Mouse (Mus musculus) MEL-GATA-1-ER (cell line): ENCODE measurements around the gene Mtrf1.
"Not testable (repeated sequence)": the region's sequence is repeated elsewhere in the genome, so short reads cannot be mapped to it uniquely, and the experiment has no call there.

Experiments used
- DNase-seq: peaks from one replicate; pipeline ENCODE4 v3.0.0-alpha.2; 2012; ENCODE audit warnings: low read depth; ENCODE audit errors: extremely low read depth

The Mtrf1 gene

GRCm38 (mm10) chr14:79397321-79398122 lies at the start of gene Mtrf1:
Gene Mtrf1, plus strand, starts transcription at chr14:79397772.
- peak; percentile 63 for DNase-seq

DNA sequence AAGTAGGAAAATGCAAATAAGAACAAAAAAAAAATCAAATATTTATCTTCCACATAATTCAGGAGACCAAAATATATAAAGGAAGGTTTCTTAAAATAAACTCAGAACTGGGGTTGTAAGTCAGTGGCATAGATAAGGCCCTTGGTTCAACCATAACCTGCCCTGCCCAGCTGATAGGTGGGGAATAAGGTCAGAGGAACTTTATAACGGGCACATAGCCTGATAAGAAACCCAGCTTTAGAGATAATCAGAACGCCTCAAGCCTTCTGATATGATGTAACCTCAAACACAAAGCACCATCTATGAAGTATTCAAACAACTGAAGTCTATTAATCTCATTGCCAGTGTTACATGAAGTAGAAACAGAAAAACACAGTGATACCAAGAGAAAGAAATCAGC lies 39.5 kb upstream of the Mtrf1 start:
- no peak for DNase-seq

DNA sequence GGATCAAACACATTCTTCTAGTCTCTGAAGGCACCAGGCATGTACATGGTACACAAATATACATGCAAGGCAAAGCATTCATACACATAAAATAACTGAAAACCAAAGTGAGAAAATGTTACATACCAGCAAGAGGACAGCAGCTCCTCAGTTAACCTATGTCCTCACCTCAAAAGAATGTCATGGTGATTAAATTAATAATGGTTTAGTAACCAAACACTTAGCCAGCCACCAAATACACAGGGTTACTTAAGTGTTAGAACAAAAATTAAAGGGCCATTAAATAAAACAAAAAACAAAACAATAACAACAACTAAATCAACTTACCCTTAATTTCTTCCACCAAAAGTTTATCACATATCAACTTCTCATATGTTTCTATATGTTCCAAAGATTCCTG lies 20.5 kb upstream of the Mtrf1 start:
- DNase-seq, result no peak

- DNase-seq, result no peak
Observed at GRCm38 (mm10) chr14:79383120-79383519, 14.5 kb upstream of the Mtrf1 start.

GRCm38 (mm10) chr14:79388304-79388703 lies 9.3 kb upstream of the Mtrf1 start:
- DNase-seq, result no peak

DNA sequence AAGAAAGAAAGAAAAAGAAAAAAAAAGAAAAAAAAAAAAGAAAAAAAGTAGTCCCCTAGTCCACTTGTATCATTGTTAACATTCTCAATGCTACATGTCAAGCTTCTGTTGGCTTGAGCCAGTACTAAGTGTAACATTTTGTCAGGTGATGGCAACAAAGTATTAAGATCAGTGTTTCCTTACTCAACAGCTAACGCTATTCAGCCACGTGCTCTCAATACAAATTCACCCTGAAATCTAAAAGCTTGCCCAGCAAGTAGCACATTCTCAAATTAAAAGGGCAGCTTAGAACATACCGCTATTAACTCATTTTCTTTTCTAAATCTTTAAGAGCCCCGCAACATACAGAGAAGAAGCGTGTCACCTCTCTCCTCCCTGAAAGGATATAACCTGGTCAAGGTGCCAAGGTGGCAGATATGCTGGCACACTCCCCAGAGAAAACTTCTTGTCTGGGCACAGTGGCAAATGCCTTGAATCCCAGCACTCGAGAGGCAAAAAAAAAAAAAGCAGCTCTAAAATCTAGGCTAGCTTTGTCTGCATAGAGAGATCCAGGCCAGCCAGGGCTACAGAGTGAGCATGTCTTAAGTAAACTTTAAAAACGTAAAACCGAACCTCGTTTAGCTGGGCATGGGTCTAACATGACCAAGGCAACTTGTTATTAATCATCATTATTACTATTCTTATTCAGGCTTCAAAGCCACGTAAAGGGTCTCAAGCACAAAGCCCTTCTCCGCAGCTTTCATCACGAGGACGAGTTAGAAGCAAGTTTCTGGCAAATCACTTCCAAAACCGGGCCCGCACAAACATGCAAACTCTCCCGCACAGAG lies 7.9 kb upstream of the Mtrf1 start:
- no peak for DNase-seq

GRCm38 (mm10) chr14:79390265-79390926 lies 7.2 kb upstream of the Mtrf1 start, which contains the start of gene Naa16:
Gene Naa16, minus strand, starts transcription at chr14:79390778.
- peak; percentile 52 for DNase-seq

DNA sequence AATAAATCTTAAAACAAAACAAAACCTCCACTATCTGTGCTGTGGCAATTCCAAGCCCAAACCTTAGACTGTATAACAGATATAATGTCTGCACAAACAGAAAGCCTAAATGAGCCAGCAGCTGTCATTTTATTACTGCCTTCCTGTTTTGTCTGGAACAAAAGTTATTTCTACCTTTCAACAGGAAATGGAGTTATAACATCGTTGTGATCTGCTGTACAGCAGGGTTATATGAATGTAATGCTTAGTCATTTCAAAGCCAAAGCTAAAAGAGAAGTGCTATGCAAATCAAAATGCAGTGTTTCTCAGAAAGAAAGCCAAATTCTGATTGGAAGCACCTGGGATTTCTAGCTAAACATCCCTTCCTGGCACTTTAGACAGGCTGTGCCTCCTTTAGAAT lies 4.3 kb upstream of the Mtrf1 start:
- DNase-seq, result no peak

- DNase-seq, result no peak
Observed at GRCm38 (mm10) chr14:79394564-79394963, 3.0 kb upstream of the Mtrf1 start.

DNA sequence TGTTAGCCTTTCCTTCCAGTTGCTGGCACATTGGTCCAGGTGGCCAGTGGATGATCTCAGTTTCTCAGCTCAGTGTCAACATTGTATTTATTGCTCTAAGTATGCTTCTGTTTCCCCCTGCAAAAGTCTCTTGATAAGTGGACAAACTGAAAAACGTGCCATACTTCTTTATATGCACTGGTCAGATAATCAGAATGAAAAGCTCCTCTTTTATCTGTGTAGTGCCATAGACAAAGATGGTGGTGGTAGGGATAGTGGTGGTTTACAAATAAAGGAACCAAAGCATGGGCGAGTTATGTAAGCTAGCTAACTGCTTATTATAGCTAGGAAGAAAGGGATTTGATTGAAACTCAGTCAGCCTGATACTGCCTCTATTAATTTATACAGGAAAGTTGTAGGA lies 10.1 kb downstream of the Mtrf1 start:
- no peak for DNase-seq

- DNase-seq, result no peak
Observed at GRCm38 (mm10) chr14:79409278-79409830, 11.8 kb downstream of the Mtrf1 start.

- no peak for DNase-seq
Observed at GRCm38 (mm10) chr14:79410662-79411061, 13.1 kb downstream of the Mtrf1 start.

DNA sequence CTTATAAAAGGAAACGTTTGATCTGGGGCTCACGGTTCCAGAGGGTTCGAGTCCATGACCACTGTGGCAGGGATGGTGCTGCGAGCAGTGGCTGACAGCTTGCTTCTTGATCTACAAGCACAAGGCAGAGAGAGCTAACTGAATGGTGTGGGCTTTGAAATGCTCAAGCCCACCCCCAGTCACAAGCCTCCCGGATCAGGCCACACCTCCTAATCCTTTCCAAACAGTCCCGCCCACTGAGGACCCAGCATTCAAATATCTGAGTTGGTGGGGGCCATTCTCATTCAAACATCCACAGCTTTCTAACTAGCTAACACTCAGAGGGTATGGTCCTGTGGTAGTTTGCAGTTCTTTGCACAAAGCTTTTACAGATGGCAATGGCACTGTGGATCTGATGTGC lies 15.5 kb downstream of the Mtrf1 start:
- DNase-seq, result no peak

GRCm38 (mm10) chr14:79420083-79420685 lies 22.6 kb downstream of the Mtrf1 start:
- no peak for DNase-seq

DNA sequence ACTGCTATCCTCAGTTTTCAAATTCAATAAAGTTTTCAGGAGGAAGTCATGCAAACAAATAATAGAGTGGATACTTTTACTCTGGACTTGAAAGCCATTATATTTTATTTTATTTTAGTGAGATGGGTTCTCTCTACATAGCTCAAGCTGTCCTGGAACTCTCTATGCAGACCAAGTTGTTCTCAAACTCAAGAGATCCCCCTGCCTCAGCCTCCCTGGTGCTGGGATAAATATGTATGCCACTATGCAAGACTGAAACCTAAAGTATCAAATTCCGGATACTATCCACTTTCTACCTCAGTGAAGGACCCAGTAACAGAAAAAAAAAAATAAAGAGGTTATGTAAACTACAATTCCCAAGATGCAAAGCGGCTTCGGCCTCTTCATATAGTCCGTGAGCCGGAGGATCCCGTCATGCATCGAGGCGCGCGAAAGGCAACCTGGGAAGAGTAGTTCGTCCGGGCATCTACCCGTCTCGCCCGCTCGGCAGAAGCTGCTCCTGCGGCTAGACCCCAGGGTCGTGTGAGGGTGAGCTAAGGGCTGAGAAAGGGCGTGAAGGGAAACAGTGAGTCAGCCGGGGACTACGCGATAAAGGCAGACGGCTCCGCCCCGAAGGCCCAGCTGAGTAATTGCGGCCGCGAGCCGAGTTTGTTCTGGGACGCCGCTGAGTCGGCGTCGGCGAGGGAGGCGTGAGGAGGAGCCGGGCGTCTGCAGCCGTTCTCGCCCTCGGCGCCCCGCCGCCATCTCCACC lies 28.6 kb downstream of the Mtrf1 start, which contains the start of gene Kbtbd7:
Gene Kbtbd7 (plus strand): TSS at position 533 of the 751 bp plus-strand sequence.
- DNase-seq, result peak; percentile 97

DNA sequence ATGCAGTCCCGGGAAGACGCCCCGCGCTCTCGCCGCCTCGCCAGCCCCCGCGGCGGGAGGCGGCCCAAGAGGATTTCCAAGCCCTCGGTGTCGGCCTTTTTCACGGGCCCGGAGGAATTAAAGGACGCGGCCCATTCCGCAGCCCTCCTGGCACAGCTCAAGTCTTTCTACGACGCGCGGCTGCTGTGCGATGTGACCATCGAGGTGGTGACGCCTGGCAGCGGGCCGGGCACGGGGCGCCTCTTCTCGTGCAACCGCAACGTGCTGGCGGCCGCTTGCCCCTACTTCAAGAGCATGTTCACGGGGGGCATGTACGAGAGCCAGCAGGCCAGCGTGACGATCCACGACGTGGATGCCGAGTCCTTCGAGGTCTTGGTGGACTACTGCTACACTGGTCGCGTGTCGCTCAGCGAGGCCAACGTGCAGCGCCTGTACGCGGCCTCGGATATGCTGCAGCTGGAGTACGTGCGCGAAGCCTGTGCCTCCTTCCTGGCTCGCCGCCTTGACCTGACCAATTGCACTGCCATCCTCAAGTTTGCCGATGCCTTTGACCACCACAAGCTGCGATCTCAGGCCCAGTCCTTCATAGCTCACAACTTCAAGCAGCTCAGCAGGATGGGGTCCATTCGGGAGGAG lies 29.3 kb downstream of the Mtrf1 start:
- not testable (repeated sequence) for DNase-seq

DNA sequence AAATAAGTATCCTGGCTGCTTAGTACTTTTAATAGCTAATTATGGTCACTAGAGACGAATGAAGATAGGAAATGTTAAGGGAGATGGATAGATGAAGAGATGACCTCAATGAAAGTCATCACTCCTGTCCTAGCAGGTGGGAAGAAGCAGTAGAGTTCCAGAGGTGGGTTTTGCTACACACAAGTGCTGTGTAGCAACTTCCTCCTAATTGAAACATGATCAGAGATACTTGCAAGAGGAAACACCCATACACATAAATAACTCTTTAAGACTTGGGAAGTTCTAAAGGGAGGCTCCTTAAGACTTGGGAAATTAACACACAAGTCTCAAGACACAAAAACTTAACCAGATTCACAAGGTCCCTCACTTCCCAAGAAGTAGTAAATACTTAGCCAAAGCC lies 36.5 kb downstream of the Mtrf1 start:
- no peak for DNase-seq

- DNase-seq, result no peak
Observed at GRCm38 (mm10) chr14:79440655-79441054, 43.1 kb downstream of the Mtrf1 start.

DNA sequence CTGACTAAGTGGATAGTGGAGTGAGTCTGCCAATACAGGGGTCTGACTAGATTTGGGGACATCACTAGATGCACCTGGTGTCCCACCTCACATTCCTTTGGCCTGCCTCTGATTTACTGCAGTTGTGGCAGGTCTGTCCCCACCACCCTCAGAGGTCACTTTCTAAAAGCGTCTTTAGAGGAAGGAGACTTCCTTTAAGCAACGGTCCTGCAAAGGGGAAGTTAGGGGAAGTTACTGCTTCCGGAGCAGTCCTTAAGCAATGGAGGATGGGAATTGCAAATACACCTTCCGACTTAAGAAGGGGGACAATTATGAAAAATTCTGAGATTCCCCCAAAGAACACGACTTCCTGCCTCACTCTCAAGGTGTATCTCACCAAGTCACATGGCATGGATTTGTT lies 43.9 kb downstream of the Mtrf1 start:
- DNase-seq, result no peak

DNA sequence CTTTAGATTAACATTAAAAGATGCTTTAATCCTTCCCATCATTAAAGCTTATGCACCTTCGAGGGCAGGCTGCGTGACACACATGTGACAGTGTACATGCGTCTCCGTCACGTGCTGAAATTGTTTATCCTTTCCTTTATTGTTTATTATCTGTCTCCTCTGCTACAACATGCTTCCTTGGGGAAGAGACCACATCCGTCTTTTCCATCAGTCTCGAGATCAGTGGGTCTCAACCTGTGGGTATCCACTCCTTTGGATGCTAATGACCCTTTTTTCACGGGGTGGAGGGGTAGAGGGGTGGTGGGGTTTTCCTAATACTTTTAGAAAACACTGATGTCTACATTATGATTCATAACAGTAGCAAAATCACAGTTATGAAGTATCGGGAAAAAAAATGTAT lies 47.0 kb downstream of the Mtrf1 start:
- DNase-seq, result no peak
